In the genomic region with DNA sequence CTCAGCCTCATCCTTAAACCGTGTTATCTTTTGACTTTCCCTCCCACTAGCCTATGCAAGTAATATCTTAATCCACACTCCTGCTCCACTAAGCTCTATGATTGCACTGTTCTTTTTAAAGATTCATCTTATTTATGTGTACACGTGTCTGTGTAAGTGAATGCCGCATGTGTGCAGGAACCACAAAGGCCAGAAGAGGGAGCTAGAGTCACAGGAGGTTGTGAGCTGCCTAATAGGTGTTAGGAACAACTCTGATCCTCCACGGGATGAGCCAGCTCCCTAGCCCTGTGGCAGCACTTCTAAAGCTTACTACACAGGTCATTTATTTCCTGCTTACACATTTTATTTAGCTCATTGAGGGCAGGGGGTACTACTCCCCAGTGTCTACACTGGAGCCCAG, we compare ENCODE assay signal across 9 mouse cellular contexts. TPM values are rescaled to one million over a fixed set of nuclear protein-coding genes. Genes with fewer than 3 reads are reported as not detected.
A peak's percentile ranks its signal among the peaks of the same experiment; 100 is the strongest.
DNase-seq lines count a peak whose midpoint lies in the region; ATAC-seq and TF ChIP-seq lines count a peak whose summit lies in the region.
"Had no signal": no experiment of that assay in that cellular context is flagged by ENCODE, and none has a peak within 500 bp of the region (broad histone marks: within the 10 kb centered on the region; RNA-seq: fewer than 3 reads in every experiment).

No protein-coding gene starts in this region.

- H3K27me3 ChIP-seq in forebrain, postnatal 0 days (ENCODE audit: insufficient read depth, low read length), result no peaks in the 10 kb centered on the region
- H3K27me3 ChIP-seq in forebrain, embryonic 13.5 days, result no peaks in the 10 kb centered on the region
- H3K27me3 ChIP-seq: lung, embryonic 15.5 days had no signal

- no peak overlapping the region for H3K4me2 ChIP-seq in forebrain, postnatal 0 days (ENCODE audit: low read depth)
- no peak overlapping the region for H3K4me2 ChIP-seq in forebrain, embryonic 13.5 days
- H3K4me2 ChIP-seq: lung, embryonic 15.5 days had no signal

- H3K36me3 ChIP-seq in forebrain, postnatal 0 days (ENCODE audit: insufficient read depth), result no peaks in the 10 kb centered on the region
- peaks cover 6% of the 10 kb centered on the region; the same call in 1 of the 2 replicates for H3K36me3 ChIP-seq in forebrain, embryonic 13.5 days (ENCODE audit: poor library complexity, severe bottlenecking)
- H3K36me3 ChIP-seq: lung, embryonic 15.5 days had no signal

- no peak overlapping the region for H3K27ac ChIP-seq in forebrain, postnatal 0 days (ENCODE audit: low read depth, low read length)
- H3K27ac ChIP-seq in forebrain, embryonic 13.5 days, result no peak overlapping the region
- H3K27ac ChIP-seq: lung, embryonic 15.5 days had no signal

- no peak for ATAC-seq in forebrain, postnatal 0 days
- no peak for ATAC-seq in forebrain, embryonic 13.5 days
- ATAC-seq in frontal cortex, adult (ENCODE audit: low TSS enrichment), result no peak

- no peak overlapping the region for H3K4me3 ChIP-seq in forebrain, postnatal 0 days (ENCODE audit: low read depth, low read length)
- no peak overlapping the region for H3K4me3 ChIP-seq in forebrain, embryonic 13.5 days
- H3K4me3 ChIP-seq: lung, embryonic 15.5 days had no signal

- DNase-seq in forebrain, postnatal 0 days, result peak; percentile 46
- peak; percentile 81 for DNase-seq in A20 (ENCODE audit: low read depth, low spot score)
- peak; percentile 77 for DNase-seq in adrenal gland, postnatal 10 days
- DNase-seq in gastrocnemius, adult 18-20 months (ENCODE audit: low spot score), result peak; percentile 73
- peak; percentile 52 to 63 for DNase-seq in layer of hippocampus, postnatal 10 days (ENCODE audit: low spot score in 2 of 2)
- DNase-seq in naive thymus-derived CD4-positive, alpha-beta T cell, adult 2 months (ENCODE audit: low read depth), result peak; percentile 55

- H3K4me1 ChIP-seq in forebrain, postnatal 0 days (ENCODE audit: insufficient read depth), result no peaks in the 10 kb centered on the region
- peaks cover 16% of the 10 kb centered on the region for H3K4me1 ChIP-seq in forebrain, embryonic 13.5 days
- H3K4me1 ChIP-seq: lung, embryonic 15.5 days had no signal

- H3K9me3 ChIP-seq in forebrain, postnatal 0 days (ENCODE audit: low read length), result no peaks in the 10 kb centered on the region
- no peaks in the 10 kb centered on the region for H3K9me3 ChIP-seq in forebrain, embryonic 13.5 days (replicated peaks)
- H3K9me3 ChIP-seq: lung, embryonic 15.5 days had no signal

- peak; percentile 66 for TF ChIP-seq CTCF in forebrain, postnatal 0 days (IDR thresholded peaks at IDR 0.05; ENCODE audit: low read depth)

- no peak overlapping the region for H3K9ac ChIP-seq in forebrain, postnatal 0 days
- H3K9ac ChIP-seq in forebrain, embryonic 13.5 days, result no peak overlapping the region
- H3K9ac ChIP-seq: lung, embryonic 15.5 days had no signal

- 52% methylated on average over 4 of the region's 4 CpGs for WGBS in forebrain, postnatal 0 days
- 55% methylated on average over 4 of the region's 4 CpGs for WGBS in forebrain, embryonic 13.5 days

RNA-seq across cellular contexts. Expression of a gene that starts 38.4 kb away (rescaled TPM):
- total RNA-seq in forebrain, postnatal 0 days (2014; rRNA removed), result 41.2 and 53.6 TPM in 2 replicates
- 13.4 and 18.3 TPM in 2 replicates for polyA plus RNA-seq in forebrain, postnatal 0 days (2015; fragmentation: Nextera tagmentation; extraction: Ambion mirVana)
- polyA plus RNA-seq in forebrain, embryonic 13.5 days (2015; fragmentation: Nextera tagmentation; extraction: Ambion mirVana), result 31.4 and 35.9 TPM in 2 replicates
- total RNA-seq in adrenal gland, postnatal 10 days (2021), result 10 to 100 TPM; 19.8 to 22.1 TPM
- 10 to 100 TPM; 17.0 to 17.1 TPM for total RNA-seq in gastrocnemius, adult 18-20 months (2021)
- total RNA-seq in layer of hippocampus, postnatal 10 days (2021), result 10 to 100 TPM; 31.0 to 35.3 TPM

RNA-seq across cellular contexts. Expression of a gene that starts 51.7 kb away (rescaled TPM):
- 4.3 and 6.0 TPM in 2 replicates for total RNA-seq in forebrain, postnatal 0 days (2014; rRNA removed)
- polyA plus RNA-seq in forebrain, postnatal 0 days (2015; fragmentation: Nextera tagmentation; extraction: Ambion mirVana), result 2.3 and 2.8 TPM in 2 replicates
- 14.4 and 15.1 TPM in 2 replicates for polyA plus RNA-seq in forebrain, embryonic 13.5 days (2015; fragmentation: Nextera tagmentation; extraction: Ambion mirVana)
- 10 to 100 TPM in 1 of 2 experiments, 1 to 10 TPM in 1; 9.2 to 11.2 TPM for total RNA-seq in adrenal gland, postnatal 10 days (2021)
- total RNA-seq in gastrocnemius, adult 18-20 months (2021), result 1 to 10 TPM; 6.3 to 7.4 TPM
- 1 to 10 TPM; 3.8 to 6.3 TPM for total RNA-seq in layer of hippocampus, postnatal 10 days (2021)

RNA-seq across cellular contexts. Expression of a gene that starts 55.2 kb away (rescaled TPM):
- 21.5 and 23.8 TPM in 2 replicates for total RNA-seq in forebrain, postnatal 0 days (2014; rRNA removed)
- polyA plus RNA-seq in forebrain, postnatal 0 days (2015; fragmentation: Nextera tagmentation; extraction: Ambion mirVana), result 17.0 and 19.6 TPM in 2 replicates
- 34.8 and 38.1 TPM in 2 replicates for polyA plus RNA-seq in forebrain, embryonic 13.5 days (2015; fragmentation: Nextera tagmentation; extraction: Ambion mirVana)
- total RNA-seq in adrenal gland, postnatal 10 days (2021), result 10 to 100 TPM; 17.7 to 20.8 TPM
- 10 to 100 TPM; 15.2 to 16.3 TPM for total RNA-seq in gastrocnemius, adult 18-20 months (2021)
- 10 to 100 TPM; 17.1 to 17.6 TPM for total RNA-seq in layer of hippocampus, postnatal 10 days (2021)

RNA-seq across cellular contexts. Expression of a gene that starts 55.2 kb away (rescaled TPM):
- 0.23 TPM in 1 of 2 replicates, not detected in the other for total RNA-seq in forebrain, postnatal 0 days (2014; rRNA removed)
- 0.19 and 0.28 TPM in 2 replicates for polyA plus RNA-seq in forebrain, postnatal 0 days (2015; fragmentation: Nextera tagmentation; extraction: Ambion mirVana)
- polyA plus RNA-seq in forebrain, embryonic 13.5 days (2015; fragmentation: Nextera tagmentation; extraction: Ambion mirVana), result 0.18 and 0.42 TPM in 2 replicates
- total RNA-seq in adrenal gland, postnatal 10 days (2021), result under 1 TPM; 0.58 to 0.60 TPM
- under 1 TPM in 1 of 2 experiments, not detected in 1; 0.36 TPM for total RNA-seq in gastrocnemius, adult 18-20 months (2021)
- under 1 TPM; 0.40 to 0.46 TPM for total RNA-seq in layer of hippocampus, postnatal 10 days (2021)
